Mouse (Mus musculus): ENCODE measurements around the gene Olfr250.
"Not testable (repeated sequence)": the region's sequence is repeated elsewhere in the genome, so short reads cannot be mapped to it uniquely, and the experiment has no call there.

Olfr250 gene

DNA sequence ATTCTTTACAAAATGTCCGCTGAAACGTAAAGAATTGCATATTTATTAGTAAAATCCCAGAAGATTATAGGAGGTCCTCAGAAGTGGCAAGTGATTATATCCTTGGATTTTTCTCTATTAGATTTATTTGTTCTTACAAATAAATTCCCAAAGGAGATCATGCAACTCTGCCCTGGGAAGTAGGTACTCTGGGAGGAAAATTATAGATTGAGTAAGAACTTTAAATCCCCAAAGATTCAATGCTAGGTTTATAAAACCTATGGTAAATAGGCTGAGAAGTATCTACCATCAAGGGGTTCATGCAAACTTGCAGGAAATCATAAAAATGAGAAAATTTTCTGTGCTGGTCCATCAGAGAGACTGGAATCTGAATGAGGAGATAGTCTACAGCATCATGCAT, at the start of gene Olfr250:
Olfr250 (plus strand) TSS at position 301 of the 400 bp plus-strand sequence.
- no peak for DNase-seq (ENCODE audit: low spot score)

- no peak for DNase-seq (ENCODE audit: low spot score)
These were observed 37.9 kb upstream of the Olfr250 start, which contains the start of gene Olfr25 for GRCm38 (mm10) chr9:38328760-38329159. Gene Olfr25, plus strand, starts transcription at chr9:38329060.

GRCm38 (mm10) chr9:38348111-38348510, 18.6 kb upstream of the Olfr250 start, which contains the start of gene Olfr898:
Gene Olfr898, plus strand, starts transcription at chr9:38348411.
- DNase-seq (ENCODE audit: low spot score): no peak

DNA sequence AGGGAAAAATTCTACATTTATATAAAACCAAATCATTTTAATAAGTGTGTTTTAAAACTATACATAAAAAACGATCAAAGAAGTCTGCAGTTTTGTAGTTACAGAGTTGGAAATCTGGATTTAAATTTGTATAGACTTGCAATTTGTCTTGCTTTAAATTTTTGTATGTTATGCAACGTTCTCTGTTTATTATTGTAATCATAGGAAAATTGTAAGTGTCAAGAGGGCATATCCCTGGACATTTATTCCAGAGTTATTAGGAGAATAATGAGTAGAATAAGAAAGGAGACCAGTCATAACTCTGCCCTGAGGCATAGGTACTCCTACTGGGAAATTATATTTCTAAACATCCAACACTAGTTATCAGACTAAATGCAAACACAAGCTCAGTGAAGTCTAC, 10.1 kb downstream of the Olfr250 start, which contains the start of gene Olfr251:
Olfr251 (plus strand) TSS at position 301 of the 400 bp plus-strand sequence.
- no peak for DNase-seq (ENCODE audit: low spot score)

DNA sequence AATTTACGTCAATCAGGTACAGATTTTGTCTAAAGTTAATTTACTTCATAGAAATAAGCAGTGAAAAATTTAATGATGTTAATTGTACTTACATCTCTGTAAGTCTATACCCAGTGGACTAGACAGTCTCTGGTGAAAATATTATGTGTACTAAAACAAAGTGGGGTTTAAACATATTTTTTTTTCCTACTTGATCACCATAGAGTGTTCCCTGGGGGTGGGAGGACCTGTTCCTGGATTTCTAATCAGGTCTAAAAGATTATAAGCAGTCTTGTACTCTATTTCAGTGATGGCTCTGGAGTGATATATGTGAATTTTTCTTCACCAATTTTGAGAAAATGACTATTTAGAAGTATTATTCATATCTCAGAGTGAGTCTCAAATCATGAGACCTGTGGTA, 34.7 kb downstream of the Olfr250 start, which contains the start of gene Olfr147:
Olfr147 (plus strand) TSS at position 301 of the 400 bp plus-strand sequence.
- DNase-seq (ENCODE audit: low spot score): no peak

DNA sequence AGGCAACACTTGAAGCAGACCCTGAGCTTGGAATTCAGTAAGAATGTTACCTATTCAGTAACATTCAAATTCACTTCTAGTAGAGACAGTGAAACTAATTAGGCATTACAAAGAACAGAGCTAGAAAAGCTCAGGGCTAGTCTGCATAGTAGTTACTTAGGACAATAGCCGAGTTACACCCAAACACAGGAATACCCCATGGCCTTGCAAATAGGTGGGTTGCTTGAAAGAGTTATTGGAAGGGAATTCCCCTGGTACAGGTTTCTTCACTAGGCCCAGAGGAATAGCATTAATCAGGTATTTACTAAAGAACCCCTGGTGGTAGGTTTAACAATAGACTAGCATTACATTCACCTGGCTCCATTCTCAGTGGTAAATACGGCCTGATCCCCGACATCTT, 40.8 kb downstream of the Olfr250 start:
- DNase-seq (ENCODE audit: low spot score): not testable (repeated sequence)

GRCm38 (mm10) chr9:38413502-38413901, 46.8 kb downstream of the Olfr250 start:
- not testable (repeated sequence) for DNase-seq (ENCODE audit: low spot score)

Measured in adipocyte (in vitro differentiated cells).